In the genomic region with DNA sequence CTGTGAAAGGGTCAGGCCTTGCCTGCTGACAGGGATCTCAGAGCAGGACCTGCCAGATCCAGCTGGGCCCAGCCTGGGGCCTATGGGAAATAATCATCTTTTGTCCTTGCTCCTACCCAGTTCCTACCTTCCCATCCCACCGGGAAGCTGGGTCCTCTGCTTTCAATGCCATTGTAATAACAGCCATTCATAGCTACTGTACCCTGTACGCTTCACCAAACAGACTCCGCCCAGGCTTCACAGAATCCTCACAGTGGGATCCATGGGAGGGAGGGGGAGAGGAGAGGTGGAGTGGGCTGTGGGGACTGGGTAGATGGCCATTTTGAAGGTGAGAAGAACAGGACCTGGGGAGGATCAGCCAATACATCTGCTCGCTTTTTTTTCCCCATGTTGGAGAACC, we compare ENCODE assay signal across 28 mouse cellular contexts. TPM values are rescaled to one million over a fixed set of nuclear protein-coding genes. Genes with fewer than 3 reads are reported as not detected.
DNase-seq lines count a peak whose midpoint lies in the region; ATAC-seq and TF ChIP-seq lines count a peak whose summit lies in the region.
"Had no signal": no experiment of that assay in that cellular context is flagged by ENCODE, and none has a peak within 500 bp of the region (broad histone marks: within the 10 kb centered on the region; RNA-seq: fewer than 3 reads in every experiment).

No protein-coding gene starts in this region.

- H3K9me3 ChIP-seq in forebrain, embryonic 12.5 days, result no peaks in the 10 kb centered on the region
- H3K9me3 ChIP-seq in forebrain, postnatal 0 days (ENCODE audit: low read length), result no peaks in the 10 kb centered on the region
- H3K9me3 ChIP-seq in ES-E14 (ENCODE audit: control insufficient read depth, insufficient read depth, low read depth, low read length), result no peaks in the 10 kb centered on the region
- H3K9me3 ChIP-seq: forebrain, embryonic 13.5 days; heart, embryonic 10.5 days; heart, embryonic 13.5 days had no signal

- H3K27ac ChIP-seq in forebrain, embryonic 12.5 days, result no peak overlapping the region
- no peak overlapping the region for H3K27ac ChIP-seq in forebrain, postnatal 0 days (ENCODE audit: low read depth, low read length)
- no peak overlapping the region for H3K27ac ChIP-seq in ES-E14 (ENCODE audit: insufficient read depth, low read depth, low read length, poor library complexity, severe bottlenecking)
- H3K27ac ChIP-seq: forebrain, embryonic 13.5 days; heart, adult 2 months; heart, embryonic 10.5 days; heart, embryonic 13.5 days; hindbrain, embryonic 14.5 days; hindbrain, postnatal 0 days had no signal

- H3K4me1 ChIP-seq in forebrain, embryonic 12.5 days, result peaks cover 19% of the 10 kb centered on the region
- H3K4me1 ChIP-seq in forebrain, postnatal 0 days (ENCODE audit: insufficient read depth), result no peaks in the 10 kb centered on the region
- no peaks in the 10 kb centered on the region for H3K4me1 ChIP-seq in ES-E14 (ENCODE audit: control insufficient read depth in 2 of 2, insufficient read depth in 2 of 2, low read length in 2 of 2, poor library complexity in 1 of 2)

- no peak overlapping the region for H3K4me3 ChIP-seq in forebrain, embryonic 12.5 days (replicated peaks)
- no peak overlapping the region for H3K4me3 ChIP-seq in forebrain, postnatal 0 days (ENCODE audit: low read depth, low read length)
- H3K4me3 ChIP-seq in ES-E14 (ENCODE audit: insufficient read depth in 1 of 2, low read depth in 1 of 2, low read length in 2 of 2, poor library complexity in 1 of 2, severe bottlenecking in 1 of 2), result no peak overlapping the region
- H3K4me3 ChIP-seq: forebrain, embryonic 13.5 days; heart, adult 2 months; heart, embryonic 10.5 days; heart, embryonic 13.5 days had no signal

- no peak for TF ChIP-seq POLR2A in brain, embryonic 14.5 days (IDR thresholded peaks at IDR 0.05; ENCODE audit: borderline replicate concordance, extremely low read depth, insufficient read depth, insufficient read length, poor library complexity, severe bottlenecking)

- 46% methylated on average over 4 of the region's 4 CpGs for WGBS in forebrain, embryonic 12.5 days
- WGBS in forebrain, postnatal 0 days, result 42% methylated on average over 4 of the region's 4 CpGs

- no peaks in the 10 kb centered on the region for H3K36me3 ChIP-seq in forebrain, embryonic 12.5 days (replicated peaks)
- no peaks in the 10 kb centered on the region for H3K36me3 ChIP-seq in forebrain, postnatal 0 days (ENCODE audit: insufficient read depth)
- no peaks in the 10 kb centered on the region for H3K36me3 ChIP-seq in ES-E14 (ENCODE audit: control insufficient read depth, insufficient read depth, low read length, poor library complexity, severe bottlenecking)
- H3K36me3 ChIP-seq: heart, embryonic 10.5 days; heart, embryonic 13.5 days had no signal

- DNase-seq in forebrain, postnatal 0 days, result no peak
- DNase-seq in ES-E14 (ENCODE audit: low read depth, low spot score), result peak; percentile 9
- DNase-seq in brain, embryonic 14.5 days (ENCODE audit: low read depth), result peak; percentile 24
- DNase-seq in right cerebral cortex, adult 18-20 months, result no peak
- no peak for DNase-seq in adrenal gland, adult 18-20 months (ENCODE audit: low spot score in 2 of 2)
- DNase-seq in kidney, postnatal 10 days, result no peak
- DNase-seq: adrenal gland, adult 8-10 months; adrenal gland, postnatal 25 days; B cell, adult 2 months; cerebellum, adult 18-20 months; cerebellum, adult 9-10 months; cerebellum, postnatal 14 days; gastrocnemius, postnatal 10 days; gastrocnemius, postnatal 36 days; heart, adult 2 months; heart, postnatal 14 days; heart, postnatal 4 days had no signal

- no peak overlapping the region for H3K4me2 ChIP-seq in forebrain, embryonic 12.5 days
- no peak overlapping the region for H3K4me2 ChIP-seq in forebrain, postnatal 0 days (ENCODE audit: low read depth)
- H3K4me2 ChIP-seq: forebrain, embryonic 13.5 days; heart, embryonic 13.5 days; hindbrain, embryonic 14.5 days had no signal

- in situ Hi-C loops in ES-E14 (cut with MboI; ENCODE audit: low sequenced_read_pairs in 2 of 2, unreplicated experiment in 2 of 2), result no loop called here

- TF ChIP-seq CTCF in forebrain, postnatal 0 days (IDR thresholded peaks at IDR 0.05; ENCODE audit: low read depth), result no peak
- TF ChIP-seq CTCF in brain, embryonic 14.5 days (IDR thresholded peaks at IDR 0.05; ENCODE audit: borderline replicate concordance, extremely low read depth, insufficient read depth, insufficient read length), result no peak

- peak; percentile 41; the same call in 1 of the 2 replicates for ATAC-seq in forebrain, embryonic 12.5 days (ENCODE audit: low FRiP score)
- ATAC-seq in forebrain, postnatal 0 days, result no peak
- ATAC-seq: forebrain, embryonic 13.5 days; hindbrain, postnatal 0 days; inflammation-experienced regulatory T-cells, adult 6 months; intestine, embryonic 16.5 days had no signal

- peaks cover 15% of the 10 kb centered on the region for H3K27me3 ChIP-seq in forebrain, embryonic 12.5 days
- H3K27me3 ChIP-seq in forebrain, postnatal 0 days (ENCODE audit: insufficient read depth, low read length), result no peaks in the 10 kb centered on the region
- H3K27me3 ChIP-seq: forebrain, embryonic 13.5 days had no signal

- H3K9ac ChIP-seq in forebrain, embryonic 12.5 days, result no peak overlapping the region
- no peak overlapping the region for H3K9ac ChIP-seq in forebrain, postnatal 0 days
- no peak overlapping the region for H3K9ac ChIP-seq in ES-E14 (ENCODE audit: insufficient read depth, low read depth, low read length, poor library complexity, severe bottlenecking)
- H3K9ac ChIP-seq: forebrain, embryonic 13.5 days; heart, embryonic 13.5 days; hindbrain, embryonic 14.5 days had no signal

TF ChIP-seq in ES-E14, 5 proteins besides CTCF, POLR2A, EP300 and RAD21:
- TF ChIP-seq ZC3H11A (IDR thresholded peaks at IDR 0.05; ENCODE audit: borderline replicate concordance, low read depth, low read length) (no peak), CHD2 (IDR thresholded peaks at IDR 0.05; ENCODE audit: low read depth, low read length) (no peak), MAFK (IDR thresholded peaks at IDR 0.05; ENCODE audit: insufficient read depth, low read depth, low read length) (no peak), ZNF384 (IDR thresholded peaks at IDR 0.05; ENCODE audit: low read depth, low read length) (no peak), HCFC1 (IDR thresholded peaks at IDR 0.05; ENCODE audit: borderline replicate concordance, insufficient read depth, low read length) (no peak)
TF ChIP-seq in ES-E14: peak in this region for 0.

RNA-seq across cellular contexts. Expression of a gene that starts 28.9 kb away (rescaled TPM):
- 7.3 and 7.9 TPM in 2 replicates for polyA plus RNA-seq in forebrain, embryonic 12.5 days (2016; fragmentation: Nextera tagmentation; extraction: Ambion mirVana)
- 4.3 and 6.2 TPM in 2 replicates for total RNA-seq in forebrain, postnatal 0 days (2014; rRNA removed)
- polyA plus RNA-seq in forebrain, postnatal 0 days (2015; fragmentation: Nextera tagmentation; extraction: Ambion mirVana), result 4.6 and 5.4 TPM in 2 replicates
- 10.9 and 13.7 TPM in 2 replicates for total RNA-seq in ES-E14 (2012; rRNA removed)
- polyA plus RNA-seq in brain, embryonic 14.5 days (2012; rRNA removed), result 3.1 and 3.7 TPM in 2 replicates
- 1 to 10 TPM; 2.9 to 3.5 TPM for total RNA-seq in adrenal gland, adult 18-20 months (2021)

RNA-seq across cellular contexts. Expression of a gene that starts 41.8 kb away (rescaled TPM):
- polyA plus RNA-seq in forebrain, embryonic 12.5 days (2016; fragmentation: Nextera tagmentation; extraction: Ambion mirVana), result 0.15 and 0.28 TPM in 2 replicates
- total RNA-seq in forebrain, postnatal 0 days (2014; rRNA removed), result not detected in 2 replicates
- polyA plus RNA-seq in forebrain, postnatal 0 days (2015; fragmentation: Nextera tagmentation; extraction: Ambion mirVana), result 0.31 and 0.43 TPM in 2 replicates
- total RNA-seq in ES-E14 (2012; rRNA removed), result 0.26 and 0.27 TPM in 2 replicates
- 0.24 and 0.27 TPM in 2 replicates for polyA plus RNA-seq in brain, embryonic 14.5 days (2012; rRNA removed)
- under 1 TPM in 1 of 2 experiments, not detected in 1; 0.51 TPM for total RNA-seq in adrenal gland, adult 18-20 months (2021)
- total RNA-seq: adrenal gland, postnatal 25 days; CH12.LX; granulocyte monocyte progenitor cell, adult 5-6 weeks had no signal
- polyA plus RNA-seq: embryonic facial prominence, embryonic 11.5 days; hindbrain, embryonic 14.5 days; inflammation-experienced regulatory T-cells, adult 6 months had no signal

Comparison
In these comparisons a context has a peak if more than half of its experiments do, and no peak if none do; other contexts are left out.
1. DNase-seq: peak in ES-E14 (single experiment) and brain, embryonic 14.5 days (single experiment); none in forebrain, postnatal 0 days (single experiment), right cerebral cortex, adult 18-20 months (single experiment), adrenal gland, adult 18-20 months (0 of 2) and kidney, postnatal 10 days (single experiment).